In the genomic region with DNA sequence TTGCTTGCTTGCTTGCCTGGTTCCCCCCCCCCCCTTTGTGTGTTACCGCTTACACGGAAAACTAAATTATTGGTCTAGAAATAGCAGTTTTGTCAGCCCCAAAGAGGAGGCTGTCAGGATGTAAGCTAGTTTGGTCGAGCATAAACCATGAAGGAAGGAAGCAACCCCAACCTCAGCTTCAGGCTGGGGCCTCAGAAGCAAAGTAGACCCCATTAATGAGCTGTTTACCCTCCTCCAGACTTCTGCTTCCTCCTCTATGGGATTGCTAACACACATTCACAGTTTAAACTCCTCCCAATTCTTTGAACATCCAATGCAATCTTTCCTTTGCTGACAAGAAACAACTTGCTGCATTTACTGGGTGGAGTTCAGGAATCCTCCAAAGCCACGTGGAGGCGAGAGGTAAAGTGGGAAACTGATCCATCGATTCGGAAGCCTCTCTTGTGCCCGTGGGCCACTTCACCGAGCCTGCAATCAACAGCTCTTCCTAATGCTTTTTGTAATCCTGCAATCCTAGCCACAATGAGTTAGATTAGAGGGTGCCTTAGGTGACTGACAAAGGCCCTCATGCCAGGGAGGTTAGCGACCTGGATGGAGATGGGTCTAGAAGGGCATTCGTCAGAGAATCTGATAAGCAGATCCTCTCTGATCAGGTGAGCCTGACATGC, we compare ENCODE assay signal across 2 mouse cellular contexts.
"Had no signal": no experiment of that assay in that cellular context is flagged by ENCODE, and none has a peak within 500 bp of the region (broad histone marks: within the 10 kb centered on the region; RNA-seq: fewer than 3 reads in every experiment).

No protein-coding gene starts in this region.

- DNase-seq: lung, adult 2 months; right cerebral cortex, postnatal 14 days had no signal
